Mouse (Mus musculus) naive thymus-derived CD4-positive, alpha-beta T cell, adult 2 months (primary cell): ENCODE data around the gene Cldn1.

ENCODE experiments used
- DNase-seq: peaks from one replicate; pipeline ENCODE4 v3.0.0-alpha.2; 2011; ENCODE audit warnings: low read depth

Gene Cldn1

DNA sequence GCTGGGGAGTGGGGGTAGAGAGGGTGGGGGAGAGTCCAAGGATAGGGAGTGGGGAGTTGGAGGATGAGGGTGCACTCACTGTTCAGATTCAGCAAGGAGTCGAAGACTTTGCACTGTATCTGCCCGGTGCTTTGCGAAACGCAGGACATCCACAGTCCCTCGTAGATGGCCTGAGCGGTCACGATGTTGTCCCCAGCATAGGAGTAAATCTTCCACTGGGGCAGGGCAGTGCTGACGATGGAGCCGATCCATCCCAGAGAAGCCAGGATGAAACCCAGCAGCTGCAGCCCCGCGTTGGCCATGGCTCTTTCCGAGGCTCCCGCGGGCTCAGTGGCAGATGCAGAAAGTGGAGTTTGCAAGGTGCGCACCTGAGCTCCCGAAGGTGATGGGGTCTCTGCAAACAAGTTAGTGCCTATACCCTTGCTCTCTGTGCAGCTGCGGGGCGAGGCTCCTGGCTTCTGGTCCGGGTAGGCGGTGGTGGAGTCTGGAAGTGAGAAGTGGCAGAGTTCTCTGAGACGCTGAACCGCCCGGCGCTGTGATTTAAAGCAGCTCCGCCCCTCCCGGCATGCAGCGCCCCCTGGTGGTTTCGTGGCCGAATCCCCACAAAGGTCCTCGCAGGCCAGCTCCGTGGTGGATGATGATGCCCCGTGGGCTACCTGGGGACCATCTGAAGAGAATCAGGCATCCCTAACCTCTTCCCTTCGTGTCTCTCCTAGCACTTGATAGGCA lies at the start of gene Cldn1:
TSS of gene Cldn1 (minus strand) at position 517 of the 729 bp plus-strand sequence.
- DNase-seq: peak; percentile 9

DNA sequence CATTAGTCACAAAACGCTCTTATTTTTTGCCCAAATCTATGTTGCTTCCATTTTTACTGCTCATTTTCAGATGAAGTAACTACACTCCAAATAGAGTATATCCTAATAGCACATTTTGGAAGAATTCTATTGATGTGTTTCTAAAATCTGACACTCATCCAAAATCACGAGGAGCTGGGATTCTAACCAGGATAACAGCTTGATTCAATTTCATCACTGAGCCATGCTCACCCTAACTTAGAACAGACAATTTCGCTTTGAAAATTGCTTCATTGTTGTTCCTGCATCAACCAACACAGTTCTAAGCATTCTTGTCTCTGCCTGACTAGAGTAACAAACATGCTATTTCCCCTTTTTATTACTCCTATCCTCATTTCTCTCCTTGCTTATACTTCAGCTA lies 47.0 kb upstream of the Cldn1 start:
- no peak for DNase-seq

DNA sequence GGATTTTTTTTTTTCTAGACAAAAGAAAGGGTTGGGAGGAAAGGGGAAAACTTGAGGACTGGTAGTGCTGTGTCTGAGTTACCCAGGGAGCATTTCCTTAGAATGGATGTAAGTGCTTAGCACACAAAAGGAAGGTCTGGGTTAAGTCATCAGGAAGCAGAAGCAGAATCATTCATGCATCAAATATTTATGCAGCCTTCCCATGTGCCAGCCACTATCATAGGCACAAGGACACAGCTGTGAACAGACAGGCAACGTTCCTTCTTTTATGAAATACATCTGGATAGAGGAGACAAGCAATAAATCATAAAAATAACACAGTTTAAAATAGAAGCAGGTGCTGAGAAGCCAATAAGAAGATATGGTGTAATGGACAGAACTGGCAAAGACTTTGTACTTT lies 32.4 kb upstream of the Cldn1 start:
- DNase-seq: no peak

DNA sequence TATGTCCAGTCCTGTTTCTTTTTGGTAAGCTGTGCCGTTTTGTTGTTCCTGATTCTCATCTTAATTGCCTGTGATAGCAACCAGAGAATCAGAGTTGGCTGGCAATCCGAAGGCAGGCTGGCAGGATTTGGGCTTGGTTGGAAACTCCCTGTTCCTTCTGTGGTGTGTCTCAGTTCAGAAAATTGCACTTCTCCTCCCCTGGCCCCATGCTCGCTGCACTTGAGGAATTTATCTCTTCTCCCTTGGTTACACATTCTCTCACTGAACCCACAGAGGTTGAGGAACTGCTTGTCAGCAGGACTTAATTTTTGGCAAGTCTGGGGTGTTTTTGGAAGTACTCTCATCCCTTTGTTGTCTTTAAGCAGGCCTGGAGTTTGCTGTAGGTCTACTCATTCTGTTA lies 29.3 kb upstream of the Cldn1 start:
- DNase-seq: no peak

DNA sequence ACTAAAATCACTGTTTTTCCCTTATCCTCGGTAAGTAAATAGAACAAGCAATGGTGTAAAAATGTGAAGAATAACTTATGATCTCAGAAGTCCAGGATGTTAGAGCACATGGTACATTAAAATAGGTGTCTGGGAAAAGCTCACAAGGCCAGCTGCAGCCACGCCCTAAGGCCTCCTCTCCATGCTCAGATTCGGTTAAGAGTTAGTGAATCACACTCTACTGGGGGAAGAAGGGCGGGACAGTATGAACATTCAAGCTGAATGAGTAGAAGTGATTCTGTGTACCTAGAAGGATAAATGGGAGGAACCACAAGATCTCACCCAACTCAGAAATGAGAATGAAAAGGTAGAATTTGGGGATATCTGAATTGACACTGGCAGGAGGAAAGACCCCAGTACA lies 28.9 kb upstream of the Cldn1 start:
- DNase-seq: no peak

DNA sequence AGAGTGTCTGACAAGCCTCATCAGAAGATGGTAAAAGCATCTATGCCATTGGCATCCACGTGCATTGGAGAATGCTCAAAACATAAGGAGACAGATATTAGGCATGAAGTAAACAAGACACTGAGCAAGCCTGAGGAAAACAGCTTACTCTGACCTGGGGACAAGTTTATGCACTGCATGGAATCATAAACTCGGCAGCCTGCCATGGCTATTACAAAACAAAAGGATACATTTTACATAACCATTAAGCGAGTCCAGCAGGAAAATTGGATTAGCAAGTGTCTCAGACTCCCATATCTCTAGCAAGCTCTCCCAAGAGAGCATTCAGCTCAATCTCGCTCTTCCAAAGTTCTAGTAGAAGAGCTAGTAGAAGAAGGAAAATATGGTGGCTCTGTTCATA lies 19.3 kb upstream of the Cldn1 start:
- DNase-seq: no peak

DNA sequence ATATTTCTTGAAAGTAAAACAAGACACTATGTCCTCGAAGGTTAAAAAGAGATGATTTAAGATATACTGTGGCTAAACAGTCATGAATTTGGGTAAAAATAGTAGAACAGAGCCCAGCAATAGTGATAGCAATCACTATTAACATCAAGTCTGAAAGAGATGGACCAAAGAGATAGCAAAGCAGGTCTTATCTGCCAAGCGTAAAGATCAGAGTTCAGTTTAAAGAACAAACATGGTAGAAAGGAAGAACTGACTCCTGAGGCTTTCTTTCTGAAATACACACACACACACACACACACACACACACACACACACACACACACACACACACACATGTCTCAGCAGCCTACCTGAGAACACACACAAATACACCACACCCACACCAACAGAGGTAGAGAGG lies 14.5 kb upstream of the Cldn1 start:
- DNase-seq: no peak

DNA sequence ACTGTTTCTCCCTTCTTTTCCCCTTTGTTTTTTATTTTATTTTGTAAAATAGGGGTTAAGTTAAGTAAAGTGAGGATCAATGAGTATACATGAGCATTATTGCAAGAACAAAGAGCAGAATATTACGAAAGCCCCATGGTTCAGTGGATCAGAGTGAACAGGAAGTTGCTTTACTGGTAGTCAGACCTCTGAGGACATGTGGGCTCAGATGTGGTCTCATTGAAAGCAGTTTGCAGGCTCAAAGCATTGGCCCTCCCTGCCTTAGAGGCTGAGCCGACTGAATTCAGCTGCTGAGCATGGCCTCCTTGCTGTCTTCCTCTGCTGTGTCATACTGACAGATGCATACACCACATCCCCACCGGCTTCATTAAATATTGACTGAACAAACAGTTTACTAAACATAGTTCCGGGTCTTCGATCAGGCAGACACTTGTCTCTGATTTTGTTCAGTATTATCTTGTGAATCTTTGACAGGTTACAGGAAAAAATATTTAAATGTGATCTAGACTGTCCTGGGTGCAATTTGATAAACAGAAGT lies 12.5 kb upstream of the Cldn1 start:
- DNase-seq: no peak

DNA sequence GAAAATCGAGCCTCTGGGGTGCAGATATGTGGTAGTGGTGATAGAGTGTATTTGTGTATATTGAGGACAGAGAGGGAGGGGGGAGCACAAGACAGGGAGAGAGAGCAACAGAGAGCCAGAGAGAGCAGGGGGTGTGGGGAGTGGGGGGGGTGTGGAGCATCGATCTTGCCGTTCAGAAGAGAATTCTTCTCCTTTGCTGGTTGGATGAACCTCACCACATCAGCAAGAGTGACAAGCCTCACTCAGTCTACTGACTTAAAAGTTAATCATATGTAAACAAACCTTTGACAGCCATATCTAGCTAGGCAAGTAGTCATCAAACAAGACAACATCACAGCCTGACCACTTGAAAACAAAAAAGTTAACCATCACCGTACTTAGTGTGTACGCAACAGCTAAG lies 5.5 kb upstream of the Cldn1 start:
- no peak for DNase-seq

DNA sequence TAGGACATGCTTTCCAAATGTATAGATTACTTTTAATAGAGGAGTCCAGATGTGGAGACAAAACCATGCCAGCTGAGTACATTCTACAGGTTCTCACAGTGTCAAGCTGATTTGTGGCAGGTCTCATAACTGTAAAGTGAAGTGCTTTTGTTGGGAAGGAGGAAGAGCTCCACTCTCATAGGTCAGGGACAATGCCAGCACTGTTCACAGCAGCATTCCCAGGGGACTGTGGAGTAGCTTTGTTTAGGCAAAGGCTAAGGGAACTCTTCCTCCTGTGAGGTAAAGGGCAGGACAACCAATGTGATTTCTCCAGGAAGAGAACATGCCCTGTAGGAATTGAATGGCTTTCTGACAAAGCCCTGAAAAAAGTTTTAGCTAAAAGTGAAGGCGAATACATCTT lies 1.5 kb downstream of the Cldn1 start:
- no peak for DNase-seq

DNA sequence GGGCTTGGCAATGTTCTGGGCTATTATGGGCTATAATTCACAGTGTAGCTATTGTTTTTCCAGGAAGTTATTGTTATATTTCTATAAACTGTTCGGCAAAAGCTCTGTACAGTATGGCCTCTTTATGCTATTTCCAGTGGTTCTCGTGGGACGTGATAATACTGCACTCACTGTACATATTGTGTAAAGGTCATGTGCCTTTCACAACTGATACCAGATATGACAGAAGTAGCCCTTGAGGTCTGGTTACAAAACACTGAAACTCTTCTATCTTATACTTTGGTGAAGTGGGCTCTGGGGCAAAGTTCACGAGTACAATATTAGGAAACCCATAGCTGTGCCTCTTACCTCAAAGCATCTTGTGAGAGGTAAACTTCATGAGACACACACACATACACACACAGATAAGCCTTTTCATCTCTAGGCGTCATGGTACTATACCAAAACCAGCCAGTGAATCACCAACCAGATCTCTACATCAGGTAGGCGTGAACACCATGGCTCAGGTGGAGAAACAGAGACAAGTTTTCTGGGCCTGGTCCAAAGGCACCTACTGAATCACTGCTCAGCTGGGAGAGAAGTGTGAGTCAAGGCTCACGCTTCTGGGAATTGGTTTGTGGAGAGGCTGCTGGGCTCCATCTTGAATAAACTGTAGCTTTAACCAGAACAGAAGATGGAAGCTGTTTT lies 2.5 kb downstream of the Cldn1 start:
- no peak for DNase-seq

DNA sequence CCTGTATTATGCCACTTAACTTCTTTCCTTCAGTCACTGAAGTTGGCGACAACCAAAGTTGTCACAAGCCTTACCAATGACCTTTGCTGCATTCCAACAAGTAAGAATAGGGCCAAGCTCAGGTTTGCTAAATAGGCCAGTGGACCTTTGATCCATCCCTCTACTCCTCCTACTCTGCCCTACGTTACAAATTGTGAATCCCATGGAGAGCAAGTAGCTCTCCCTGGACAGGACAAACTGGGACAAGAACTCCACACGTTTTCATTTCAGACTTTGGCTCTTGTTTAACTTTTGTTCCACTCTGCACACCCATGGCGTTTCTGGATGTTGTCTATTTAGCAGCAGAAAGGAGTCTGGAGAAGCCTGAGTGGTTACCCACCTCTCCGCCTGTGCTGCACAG lies 3.5 kb downstream of the Cldn1 start:
- DNase-seq: no peak

DNA sequence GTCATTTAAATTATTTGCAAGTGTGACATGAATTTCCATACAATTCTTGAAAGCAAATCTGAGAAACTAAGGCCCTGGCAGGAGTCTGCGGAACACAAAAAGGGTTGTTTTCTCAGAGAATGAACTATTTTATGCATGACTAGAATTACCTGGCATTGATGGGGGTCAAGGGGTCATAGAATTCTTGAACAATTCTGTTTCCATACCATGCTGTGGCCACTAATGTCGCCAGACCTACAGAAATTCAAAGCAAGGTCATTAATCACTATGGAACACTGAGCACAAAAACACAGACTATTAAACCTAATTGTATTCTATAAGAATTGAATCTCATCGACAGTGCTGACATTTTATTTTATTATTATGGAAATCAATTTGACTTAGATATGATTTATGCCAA lies 10.9 kb downstream of the Cldn1 start:
- no peak for DNase-seq

DNA sequence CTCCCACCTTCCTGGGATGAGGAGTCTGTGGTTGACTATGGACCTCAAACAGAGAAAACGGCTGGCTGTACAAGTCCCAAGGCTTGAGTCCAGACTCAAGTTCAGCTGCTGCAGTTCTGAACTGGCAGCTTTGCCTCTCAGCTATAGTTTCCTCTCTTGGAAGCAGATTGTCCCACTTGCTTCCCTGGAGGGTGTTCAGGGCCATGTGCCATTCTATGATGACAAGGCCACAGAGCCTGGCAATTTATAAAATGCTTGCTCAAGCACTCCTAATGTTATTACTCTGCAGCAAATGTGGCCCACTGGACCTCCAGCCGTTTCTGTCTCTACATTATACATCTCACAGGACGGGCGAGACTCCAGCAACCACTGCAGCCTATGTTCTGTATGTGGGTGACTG lies 12.0 kb downstream of the Cldn1 start:
- DNase-seq: no peak

DNA sequence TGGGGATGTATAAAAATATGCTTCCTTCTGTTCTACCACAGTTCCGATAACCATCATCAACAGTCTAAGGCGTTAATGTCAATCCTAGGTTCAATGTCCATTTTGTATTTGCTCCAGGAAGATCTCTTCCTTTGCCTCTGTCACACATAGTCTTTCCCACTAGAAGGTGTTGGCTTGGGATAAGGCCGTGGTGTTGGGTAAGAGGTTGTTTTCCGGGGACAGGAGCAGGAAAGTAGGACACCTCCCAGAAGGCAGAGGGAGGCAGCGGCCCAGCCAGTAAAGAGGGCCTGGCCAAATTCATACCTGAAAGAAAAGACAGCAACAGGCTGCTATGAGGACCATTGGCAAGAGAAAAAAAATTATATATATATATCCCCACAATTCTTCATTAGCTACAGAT lies 12.7 kb downstream of the Cldn1 start:
- no peak for DNase-seq

DNA sequence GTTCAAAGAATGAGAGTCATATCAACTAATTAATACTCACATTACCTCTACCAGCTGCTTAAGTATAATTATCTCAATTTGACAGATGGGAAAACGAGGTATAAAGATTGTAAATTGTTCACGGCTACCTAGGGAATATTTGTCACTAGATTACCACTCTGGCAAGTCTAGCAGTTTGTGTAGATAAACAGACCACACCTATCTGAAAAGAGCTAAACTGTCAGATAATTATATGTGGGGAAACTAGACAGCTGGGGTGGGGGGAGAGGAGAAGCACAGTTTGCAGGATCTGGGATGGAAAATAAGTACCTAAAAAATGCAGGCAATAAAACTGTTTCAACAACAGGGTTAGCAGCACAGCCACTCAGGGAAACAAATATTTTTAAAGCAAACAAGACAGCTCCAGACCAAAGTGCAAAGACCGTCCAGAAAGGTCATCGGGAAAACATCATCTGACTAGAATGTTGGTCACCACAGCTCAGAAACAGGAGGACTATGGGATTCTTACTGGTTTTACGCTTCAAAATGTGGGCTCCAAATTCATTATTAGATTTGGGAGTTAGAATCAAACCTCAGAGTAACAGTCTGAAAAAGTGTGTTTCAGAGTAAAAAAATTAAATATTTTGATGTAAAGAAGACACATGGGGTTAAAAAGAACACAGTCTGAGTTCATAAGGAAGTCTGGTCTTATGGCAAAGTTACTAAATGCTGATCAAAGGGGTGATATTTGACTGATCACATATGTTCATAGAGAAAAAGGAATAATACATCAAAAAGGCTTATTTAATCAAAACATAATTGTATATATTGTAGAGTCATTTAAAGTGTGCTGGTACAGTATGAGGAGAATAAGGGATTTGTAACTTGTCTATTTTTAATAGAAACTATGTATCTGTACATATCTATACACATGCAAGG lies 13.5 kb downstream of the Cldn1 start:
- no peak for DNase-seq

DNA sequence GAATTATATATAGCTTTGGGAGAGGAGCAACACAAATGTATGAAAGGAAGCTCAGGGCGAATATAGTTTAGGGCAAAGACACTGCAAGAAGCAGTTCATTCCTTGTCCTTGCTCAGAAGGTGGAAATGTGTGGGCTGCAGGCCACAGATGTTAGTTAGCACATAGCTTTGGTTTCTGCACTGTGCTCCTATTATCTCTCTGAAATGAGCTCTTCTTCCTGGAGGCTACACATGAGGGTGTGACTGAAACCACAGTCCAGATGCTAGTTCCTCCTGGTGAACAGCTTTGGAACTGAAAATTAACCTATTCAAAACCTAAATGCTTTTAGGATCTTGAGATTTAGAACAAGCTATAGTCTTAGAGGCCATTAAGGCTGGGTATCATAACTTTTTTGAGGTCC lies 16.1 kb downstream of the Cldn1 start:
- DNase-seq: no peak

DNA sequence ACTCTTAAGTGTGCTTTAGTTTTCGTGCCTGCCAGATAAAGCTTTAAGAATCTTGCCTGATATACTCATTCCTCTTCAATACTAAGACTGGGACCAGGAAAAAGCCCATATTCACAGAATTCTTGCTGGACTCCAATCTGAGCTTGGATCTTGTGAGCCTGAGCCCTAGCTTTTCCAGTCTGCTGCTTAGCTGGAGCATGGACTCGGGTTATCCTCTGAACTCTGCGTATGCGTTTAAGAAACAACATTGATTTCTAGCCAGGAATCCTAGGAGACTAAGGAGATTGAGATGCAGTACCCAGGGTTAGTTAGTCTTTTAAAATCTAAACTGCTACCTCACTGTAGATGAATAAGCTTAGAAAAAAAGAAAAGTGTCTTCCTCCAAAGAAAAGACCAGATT lies 20.9 kb downstream of the Cldn1 start:
- DNase-seq: no peak

DNA sequence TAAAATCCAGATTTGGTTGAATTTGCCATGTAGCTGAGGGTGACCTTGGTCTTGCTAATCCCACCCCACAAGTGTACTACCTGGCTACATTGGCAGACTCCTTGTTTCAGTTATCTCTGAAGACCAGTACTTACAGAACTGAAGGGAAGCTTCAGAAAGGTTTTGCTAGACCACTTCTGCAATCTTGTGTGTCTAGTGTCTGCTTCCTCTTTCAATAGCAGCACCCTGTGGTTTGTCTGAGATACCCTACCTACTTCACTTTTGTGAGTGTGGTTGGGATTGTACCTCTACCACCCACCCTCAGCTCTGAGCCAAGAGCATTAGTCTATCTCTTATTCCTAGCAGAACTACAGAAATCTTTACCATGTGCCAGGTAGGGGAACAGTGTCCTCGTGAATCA lies 22.8 kb downstream of the Cldn1 start:
- DNase-seq: no peak

DNA sequence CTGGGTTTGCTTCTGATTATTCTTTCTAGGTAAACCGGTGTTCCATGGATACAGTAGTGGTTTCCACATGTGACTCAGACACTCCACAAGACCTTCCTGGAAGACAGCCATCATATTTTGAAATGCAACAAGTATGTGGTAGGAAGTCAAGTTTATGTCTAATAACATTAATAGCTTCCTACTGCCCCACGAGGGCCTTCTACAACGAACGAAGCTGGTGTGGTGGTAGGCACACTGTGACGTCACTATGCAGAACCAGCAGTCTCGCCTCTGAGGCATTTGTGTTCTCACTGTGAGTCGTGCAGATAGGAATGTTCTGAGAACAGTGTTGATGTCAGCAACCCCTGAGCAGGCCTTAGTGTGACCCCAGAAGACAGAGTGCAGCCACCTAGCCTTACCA lies 55.4 kb downstream of the Cldn1 start:
- DNase-seq: no peak

DNA sequence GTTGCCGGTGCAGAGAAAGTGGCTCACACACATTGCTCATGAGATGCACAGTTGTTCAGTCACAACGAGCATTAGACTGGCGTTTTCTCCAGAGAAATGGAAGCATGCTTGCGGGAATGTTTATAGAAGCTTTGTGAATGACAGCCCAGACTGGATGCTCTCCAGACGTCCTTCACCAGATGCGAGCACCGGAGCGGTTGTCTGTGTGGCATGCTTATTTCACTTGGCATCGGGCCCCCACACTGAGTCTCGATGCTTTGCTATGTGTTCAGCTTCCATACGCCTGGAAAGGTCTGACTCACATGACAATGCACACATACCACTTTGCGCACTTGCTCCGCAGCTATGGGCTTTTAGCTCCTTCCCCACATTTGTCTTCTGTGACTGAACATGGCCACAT lies 56.8 kb downstream of the Cldn1 start:
- no peak for DNase-seq

DNA sequence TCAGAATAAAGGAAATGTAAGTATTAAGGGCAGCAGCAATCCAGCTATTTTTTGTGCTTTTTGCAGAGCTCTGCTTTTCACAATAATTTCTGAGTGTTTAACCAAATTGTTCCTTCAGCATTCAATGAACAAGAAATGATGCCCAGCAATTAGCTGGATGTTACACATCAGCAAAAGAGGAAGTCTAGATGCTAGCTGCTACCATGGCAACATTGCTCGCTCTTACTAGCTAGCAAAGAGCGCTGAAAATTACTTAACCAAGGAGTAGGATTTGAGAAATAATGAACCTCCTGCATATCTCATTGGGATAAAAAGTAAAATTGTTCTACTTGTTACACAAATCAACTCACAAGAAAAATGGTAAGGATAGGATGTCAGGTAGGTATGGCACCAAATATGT lies 62.2 kb downstream of the Cldn1 start:
- DNase-seq: no peak
